Mouse (Mus musculus) olfactory bulb, adult 2 months (tissue): ENCODE results near the gene Hipk3.

Source experiments
- CTCF ChIP-seq: fragments of 200-500 bp; IDR thresholded peaks from 2 replicates; pipeline ENCODE4 v1.5.1; 2012; ENCODE audit warnings: low read depth, mild to moderate bottlenecking, low read length, moderate library complexity; ENCODE audit not compliant: insufficient read depth
- POLR2A ChIP-seq: fragments of 200-500 bp; IDR thresholded peaks from 2 replicates; pipeline ENCODE4 v1.6.1; 2012; ENCODE audit warnings: mild to moderate bottlenecking, low read depth, low read length, moderate library complexity; ENCODE audit not compliant: insufficient read depth

DNA sequence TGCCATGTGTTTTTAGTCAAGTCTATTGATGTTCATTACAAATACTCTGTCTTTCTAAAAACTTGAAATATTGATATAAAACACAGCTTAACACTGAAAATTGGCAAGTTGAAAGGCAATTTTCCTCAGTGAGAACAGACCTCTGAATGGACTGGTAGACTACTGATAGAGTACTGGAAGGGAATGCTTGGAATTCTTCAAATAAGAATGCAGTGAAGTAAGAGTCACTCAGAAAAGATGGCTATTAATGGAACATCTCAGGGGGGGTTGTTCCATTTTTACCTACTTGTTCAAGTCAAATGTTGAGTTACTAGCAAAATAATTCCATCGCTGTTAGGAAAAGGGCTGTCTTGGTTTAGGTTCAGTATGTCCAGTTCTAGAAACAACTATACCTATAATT is 45.1 kb downstream of the Hipk3 start:
- TF ChIP-seq POLR2A, result no peak
- no peak for TF ChIP-seq CTCF
